Mouse (Mus musculus) thymus, adult 2 months (tissue): ENCODE measurements around the gene Pmm2.

Source experiments
- CTCF ChIP-seq: fragments of 200-500 bp; IDR thresholded peaks from 2 replicates; pipeline ENCODE4 v1.5.1; 2012; ENCODE audit warnings: mild to moderate bottlenecking, control low read depth, low read length, moderate library complexity, borderline replicate concordance; ENCODE audit not compliant: control insufficient read depth, poor library complexity, insufficient read depth; ENCODE audit errors: extremely low read depth
- POLR2A ChIP-seq: fragments of 200-500 bp; IDR thresholded peaks from 2 replicates; pipeline ENCODE4 v1.6.1; 2012; ENCODE audit warnings: mild to moderate bottlenecking, low read length, control low read depth, moderate library complexity; ENCODE audit not compliant: control insufficient read depth, poor library complexity, insufficient read depth; ENCODE audit errors: extremely low read depth

- TF ChIP-seq POLR2A (no peak), CTCF (no peak)
Observed at GRCm38 (mm10) chr16:8678035-8678434, 40.6 kb downstream of the Pmm2 start.
